In the genomic region with DNA sequence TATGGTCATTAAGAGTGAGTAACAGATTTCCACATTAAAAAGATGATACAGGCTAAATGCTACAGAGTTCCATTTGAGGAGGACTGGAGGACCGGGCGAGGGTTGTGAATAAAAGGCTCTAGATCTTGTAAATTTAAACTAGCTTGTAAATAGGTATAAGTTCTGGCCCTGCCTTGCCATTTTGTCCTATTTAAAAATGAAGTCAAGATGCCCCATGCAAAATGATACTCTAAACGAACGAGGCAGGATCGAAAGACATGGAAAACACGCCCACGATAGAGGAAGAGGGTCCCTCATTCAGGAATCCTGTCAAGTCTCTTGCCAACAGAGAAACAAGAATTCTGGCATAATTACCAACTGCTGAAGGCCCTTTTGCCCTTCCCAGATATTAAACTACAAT, we compare ENCODE assay signal across 9 mouse cellular contexts. TPM values are rescaled to one million over a fixed set of nuclear protein-coding genes. Genes with fewer than 3 reads are reported as not detected.
A peak's percentile ranks its signal among the peaks of the same experiment; 100 is the strongest.
DNase-seq lines count a peak whose midpoint lies in the region; ATAC-seq and TF ChIP-seq lines count a peak whose summit lies in the region.
"Had no signal": no experiment of that assay in that cellular context is flagged by ENCODE, and none has a peak within 500 bp of the region (broad histone marks: within the 10 kb centered on the region; RNA-seq: fewer than 3 reads in every experiment).

No protein-coding gene starts in this region.

- H3K4me2 ChIP-seq in forebrain, embryonic 16.5 days (ENCODE audit: low read length): no peak overlapping the region; the same call in 1 of the 2 replicates
- H3K4me2 ChIP-seq in stomach, embryonic 14.5 days (replicated peaks; ENCODE audit: low read depth, low read length): peak overlapping the region; percentile 76; the same call in 1 of the 2 replicates
- H3K4me2 ChIP-seq in stomach, postnatal 0 days (replicated peaks; ENCODE audit: low read depth): no peak overlapping the region
- H3K4me2 ChIP-seq in liver, embryonic 14.5 days (ENCODE audit: low read depth): peak overlapping the region; percentile 85

- 0 out of 2 replicates have a peak overlapping the region, but pooled peaks have one; percentile 91 for H3K4me3 ChIP-seq in forebrain, embryonic 10.5 days
- no peak overlapping the region; the same call in 1 of the 2 replicates for H3K4me3 ChIP-seq in forebrain, embryonic 16.5 days (replicated peaks; ENCODE audit: low read length)
- peak overlapping the region; percentile 94; the same call in 1 of the 2 replicates for H3K4me3 ChIP-seq in stomach, embryonic 14.5 days (ENCODE audit: low read depth, low read length)
- no peak overlapping the region for H3K4me3 ChIP-seq in stomach, postnatal 0 days (ENCODE audit: low read depth, low read length)
- no peak overlapping the region for H3K4me3 ChIP-seq in liver, embryonic 14.5 days (ENCODE audit: insufficient read depth in 1 of 2, low read depth in 2 of 2, low read length in 2 of 2)

- TF ChIP-seq EP300 in stomach, postnatal 0 days (optimal IDR thresholded peaks at IDR 0.05): no peak
- no peak for TF ChIP-seq EP300 in liver, embryonic 14.5 days (IDR thresholded peaks at IDR 0.05; ENCODE audit: low read depth)

- H3K4me1 ChIP-seq in forebrain, embryonic 10.5 days: peaks cover 59% of the 10 kb centered on the region
- peaks cover 32% of the 10 kb centered on the region for H3K4me1 ChIP-seq in forebrain, embryonic 16.5 days (replicated peaks; ENCODE audit: control insufficient read depth, insufficient read depth, low read length)
- peaks cover 10% of the 10 kb centered on the region for H3K4me1 ChIP-seq in stomach, embryonic 14.5 days (ENCODE audit: control insufficient read depth, insufficient read depth, low read length)
- no peaks in the 10 kb centered on the region for H3K4me1 ChIP-seq in stomach, postnatal 0 days (replicated peaks; ENCODE audit: control insufficient read depth, insufficient read depth)
- peaks cover 13 to 22% of the 10 kb centered on the region in 2 experiments for H3K4me1 ChIP-seq in liver, embryonic 14.5 days (replicated peaks; ENCODE audit: control insufficient read depth in 2 of 2, insufficient read depth in 2 of 2, low read length in 1 of 2)

- no peak for TF ChIP-seq CTCF in stomach, postnatal 0 days (IDR thresholded peaks at IDR 0.05; ENCODE audit: low read depth)
- no peak for TF ChIP-seq CTCF in liver, embryonic 14.5 days (IDR thresholded peaks at IDR 0.05; ENCODE audit: low read depth)

- no peaks in the 10 kb centered on the region for H3K9me3 ChIP-seq in forebrain, embryonic 10.5 days
- H3K9me3 ChIP-seq in forebrain, embryonic 16.5 days (ENCODE audit: control insufficient read depth, low read length): no peaks in the 10 kb centered on the region
- H3K9me3 ChIP-seq in stomach, embryonic 14.5 days (ENCODE audit: control insufficient read depth, low read depth, low read length): no peaks in the 10 kb centered on the region
- H3K9me3 ChIP-seq in stomach, postnatal 0 days (ENCODE audit: control insufficient read depth, low read length): no peaks in the 10 kb centered on the region
- H3K9me3 ChIP-seq in liver, embryonic 14.5 days (ENCODE audit: control insufficient read depth, low read length): no peaks in the 10 kb centered on the region

- H3K27me3 ChIP-seq in forebrain, embryonic 10.5 days (ENCODE audit: poor library complexity, severe bottlenecking): peaks cover 20% of the 10 kb centered on the region
- no peaks in the 10 kb centered on the region for H3K27me3 ChIP-seq in forebrain, embryonic 16.5 days (replicated peaks; ENCODE audit: control insufficient read depth, insufficient read depth, low read length)
- H3K27me3 ChIP-seq in stomach, embryonic 14.5 days (ENCODE audit: control insufficient read depth, insufficient read depth, low read length): no peaks in the 10 kb centered on the region
- H3K27me3 ChIP-seq in stomach, postnatal 0 days (ENCODE audit: control insufficient read depth, insufficient read depth, low read length): no peaks in the 10 kb centered on the region
- H3K27me3 ChIP-seq in liver, embryonic 14.5 days (ENCODE audit: control insufficient read depth, insufficient read depth, low read length): no peaks in the 10 kb centered on the region

- DNase-seq in forebrain, embryonic 10.5 days (ENCODE audit: extremely low spot score, low spot score): no peak
- DNase-seq in stomach, postnatal 0 days (ENCODE audit: low spot score): no peak
- no peak for DNase-seq in liver, embryonic 14.5 days (ENCODE audit: low read depth in 3 of 3, low spot score in 3 of 3)
- DNase-seq in frontal cortex, postnatal 14 days (ENCODE audit: low spot score in 2 of 2): no peak
- no peak for DNase-seq in spleen, postnatal 36 days (ENCODE audit: low spot score in 2 of 2)
- no peak for DNase-seq in lung, postnatal 14 days

- H3K36me3 ChIP-seq in forebrain, embryonic 10.5 days (replicated peaks): peaks cover 29% of the 10 kb centered on the region
- H3K36me3 ChIP-seq in forebrain, embryonic 16.5 days (ENCODE audit: control insufficient read depth, insufficient read depth): peaks cover 17% of the 10 kb centered on the region
- H3K36me3 ChIP-seq in stomach, embryonic 14.5 days (ENCODE audit: control insufficient read depth, insufficient read depth, low read length): peaks cover 25% of the 10 kb centered on the region
- H3K36me3 ChIP-seq in stomach, postnatal 0 days (ENCODE audit: control insufficient read depth, insufficient read depth, low read length): 0 out of 2 replicates have a peak, but pooled peaks cover 7% of the 10 kb centered on the region
- peaks cover 26% of the 10 kb centered on the region for H3K36me3 ChIP-seq in liver, embryonic 14.5 days (replicated peaks; ENCODE audit: control insufficient read depth, insufficient read depth, low read depth)

- H3K9ac ChIP-seq in forebrain, embryonic 16.5 days (replicated peaks; ENCODE audit: low read depth, low read length): no peak overlapping the region
- H3K9ac ChIP-seq in stomach, embryonic 14.5 days (replicated peaks; ENCODE audit: low read depth, low read length): no peak overlapping the region
- no peak overlapping the region for H3K9ac ChIP-seq in stomach, postnatal 0 days (ENCODE audit: low read length)
- H3K9ac ChIP-seq in liver, embryonic 14.5 days (replicated peaks): no peak overlapping the region

- 90% methylated on average over 7 of the region's 7 CpGs for WGBS in forebrain, embryonic 10.5 days
- 74% methylated on average over 7 of the region's 7 CpGs for WGBS in forebrain, embryonic 16.5 days
- 80% methylated on average over 7 of the region's 7 CpGs for WGBS in stomach, embryonic 14.5 days
- 82% methylated on average over 7 of the region's 7 CpGs for WGBS in stomach, postnatal 0 days
- 78% methylated on average over 7 of the region's 7 CpGs for WGBS in liver, embryonic 14.5 days (ENCODE audit: insufficient replicate concordance)

- H3K27ac ChIP-seq in forebrain, embryonic 10.5 days: no peak overlapping the region
- H3K27ac ChIP-seq in forebrain, embryonic 16.5 days (ENCODE audit: low read length): no peak overlapping the region
- H3K27ac ChIP-seq in stomach, embryonic 14.5 days (ENCODE audit: low read length): no peak overlapping the region
- no peak overlapping the region for H3K27ac ChIP-seq in stomach, postnatal 0 days (replicated peaks)
- H3K27ac ChIP-seq in liver, embryonic 14.5 days: no peak overlapping the region

- ATAC-seq in forebrain, embryonic 16.5 days: no peak
- no peak for ATAC-seq in stomach, embryonic 14.5 days (ENCODE audit: insufficient number of reproducible peaks, insufficient read depth, low FRiP score, low read depth)
- ATAC-seq in stomach, postnatal 0 days (ENCODE audit: low FRiP score, low TSS enrichment): no peak
- no peak for ATAC-seq in liver, embryonic 14.5 days (ENCODE audit: insufficient read depth)

RNA-seq across cellular contexts. Expression of a gene that starts 16.3 kb away (rescaled TPM):
- 2.5 and 2.9 TPM in 2 replicates for polyA plus RNA-seq in forebrain, embryonic 10.5 days (2016; fragmentation: Nextera tagmentation; extraction: Ambion mirVana)
- polyA plus RNA-seq in forebrain, embryonic 16.5 days (2015; fragmentation: Nextera tagmentation; extraction: Ambion mirVana): 16.6 TPM in 2 replicates
- polyA plus RNA-seq in stomach, embryonic 14.5 days (2014; fragmentation: Nextera tagmentation; extraction: Ambion mirVana): 19.9 and 20.8 TPM in 2 replicates
- 22.1 and 22.2 TPM in 2 replicates for polyA plus RNA-seq in stomach, postnatal 0 days (2015; fragmentation: Nextera tagmentation; extraction: Ambion mirVana)
- 0.41 and 0.64 TPM in 2 replicates for polyA plus RNA-seq in liver, embryonic 14.5 days (2012; rRNA removed)
- 0.44 and 0.81 TPM in 2 replicates for polyA plus RNA-seq in liver, embryonic 14.5 days (2014; fragmentation: Nextera tagmentation; extraction: Ambion mirVana)
- polyA plus RNA-seq: macrophage had no signal

RNA-seq across cellular contexts. Expression of a gene that starts 17.1 kb away (rescaled TPM):
- 0.62 and 1.1 TPM in 2 replicates for polyA plus RNA-seq in forebrain, embryonic 10.5 days (2016; fragmentation: Nextera tagmentation; extraction: Ambion mirVana)
- polyA plus RNA-seq in forebrain, embryonic 16.5 days (2015; fragmentation: Nextera tagmentation; extraction: Ambion mirVana): 2.9 and 3.2 TPM in 2 replicates
- 1.2 and 1.7 TPM in 2 replicates for polyA plus RNA-seq in stomach, embryonic 14.5 days (2014; fragmentation: Nextera tagmentation; extraction: Ambion mirVana)
- 2.6 and 2.7 TPM in 2 replicates for polyA plus RNA-seq in stomach, postnatal 0 days (2015; fragmentation: Nextera tagmentation; extraction: Ambion mirVana)
- 0.11 and 0.14 TPM in 2 replicates for polyA plus RNA-seq in liver, embryonic 14.5 days (2012; rRNA removed)
- polyA plus RNA-seq in liver, embryonic 14.5 days (2014; fragmentation: Nextera tagmentation; extraction: Ambion mirVana): 0.19 and 0.20 TPM in 2 replicates
- polyA plus RNA-seq: macrophage had no signal

RNA-seq across cellular contexts. Expression of a gene that starts 43.6 kb away (rescaled TPM):
- 3.5 and 4.0 TPM in 2 replicates for polyA plus RNA-seq in forebrain, embryonic 10.5 days (2016; fragmentation: Nextera tagmentation; extraction: Ambion mirVana)
- polyA plus RNA-seq in forebrain, embryonic 16.5 days (2015; fragmentation: Nextera tagmentation; extraction: Ambion mirVana): 1.0 and 1.5 TPM in 2 replicates
- 4.5 and 6.2 TPM in 2 replicates for polyA plus RNA-seq in stomach, embryonic 14.5 days (2014; fragmentation: Nextera tagmentation; extraction: Ambion mirVana)
- polyA plus RNA-seq in stomach, postnatal 0 days (2015; fragmentation: Nextera tagmentation; extraction: Ambion mirVana): 5.7 and 6.1 TPM in 2 replicates
- 8.3 and 11.1 TPM in 2 replicates for polyA plus RNA-seq in liver, embryonic 14.5 days (2012; rRNA removed)
- polyA plus RNA-seq in liver, embryonic 14.5 days (2014; fragmentation: Nextera tagmentation; extraction: Ambion mirVana): 3.8 and 5.2 TPM in 2 replicates

Comparison
In these comparisons a context has a peak if more than half of its experiments do, and no peak if none do; other contexts are left out.
1. H3K4me3 ChIP-seq: peak in forebrain, embryonic 10.5 days (single experiment) and stomach, embryonic 14.5 days (single experiment); none in forebrain, embryonic 16.5 days (single experiment), stomach, postnatal 0 days (single experiment) and liver, embryonic 14.5 days (0 of 2).
2. H3K4me2 ChIP-seq: peak in stomach, embryonic 14.5 days (single experiment) and liver, embryonic 14.5 days (single experiment); none in forebrain, embryonic 16.5 days (single experiment) and stomach, postnatal 0 days (single experiment).